ENCODE assay signal across 4 mouse cellular contexts in the genomic region with DNA sequence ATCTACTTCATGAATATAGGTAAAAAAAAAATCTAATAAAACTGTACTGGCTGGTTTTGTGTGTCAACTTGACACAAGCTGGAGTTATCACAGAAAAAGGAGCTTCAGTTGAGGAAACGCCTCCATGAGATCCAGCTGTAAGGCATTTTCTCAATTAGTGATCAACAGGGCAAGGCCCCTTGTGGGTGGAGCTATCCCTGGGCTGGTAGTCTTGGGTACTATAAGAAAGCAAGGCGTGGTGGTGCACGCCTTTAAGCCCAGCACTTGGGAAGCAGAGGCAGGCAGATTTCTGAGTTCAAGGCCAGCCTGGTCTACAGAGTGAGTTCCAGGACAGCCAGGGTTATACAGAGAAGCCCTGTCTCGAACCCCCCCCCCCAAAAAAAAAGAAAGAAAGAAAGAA. TPM values are rescaled to one million over a fixed set of nuclear protein-coding genes. Genes with fewer than 3 reads are reported as not detected.
A peak's percentile ranks its signal among the peaks of the same experiment; 100 is the strongest.
DNase-seq lines count a peak whose midpoint lies in the region; ATAC-seq lines count a peak whose summit lies in the region.
"Not testable (repeated sequence)": the region's sequence is repeated elsewhere in the genome, so short reads cannot be mapped to it uniquely, and the experiment has no call there.

No protein-coding gene starts in this region.

- not testable (repeated sequence) for ATAC-seq in midbrain, embryonic 11.5 days (ENCODE audit: low FRiP score)

- H3K27ac ChIP-seq in midbrain, embryonic 11.5 days (ENCODE audit: low read depth, low read length), result not testable (repeated sequence)

- H3K4me3 ChIP-seq in midbrain, embryonic 11.5 days (ENCODE audit: low read depth, low read length), result not testable (repeated sequence)

- not testable (repeated sequence) for H3K9ac ChIP-seq in midbrain, embryonic 11.5 days (ENCODE audit: low read length)

- not testable (repeated sequence) for H3K4me2 ChIP-seq in midbrain, embryonic 11.5 days

- not testable (repeated sequence) for H3K27me3 ChIP-seq in midbrain, embryonic 11.5 days (ENCODE audit: control insufficient read depth, insufficient read depth, low read length)

- not testable (repeated sequence) for H3K9me3 ChIP-seq in midbrain, embryonic 11.5 days (ENCODE audit: control insufficient read depth, low read length)

- WGBS in midbrain, embryonic 11.5 days, result 85% methylated on average over 4 of the region's 4 CpGs

- H3K4me1 ChIP-seq in midbrain, embryonic 11.5 days (ENCODE audit: control insufficient read depth, insufficient read depth, low read length), result not testable (repeated sequence)

- not testable (repeated sequence) for H3K36me3 ChIP-seq in midbrain, embryonic 11.5 days (ENCODE audit: control insufficient read depth, insufficient read depth, low read length)

- peak; percentile 37 for DNase-seq in ES-CJ7 (ENCODE audit: low read depth, low spot score)
- DNase-seq in R1 (ENCODE audit: low read depth, low spot score), result peak; percentile 80
- DNase-seq in ZHBTc4 (ENCODE audit: low read depth, low spot score), result peak; percentile 61
- peak; percentile 53 for DNase-seq in midbrain, embryonic 11.5 days (ENCODE audit: low spot score, missing footprints)

RNA-seq across cellular contexts. Expression of gene Tlk1, which starts 21.8 kb away (rescaled TPM):
- 44.6 and 45.2 TPM in 2 replicates for polyA plus RNA-seq in midbrain, embryonic 11.5 days (2014; fragmentation: Nextera tagmentation; extraction: Ambion mirVana)
